Mouse (Mus musculus): Measurements from ENCODE around the gene Gfod1. TPM values are rescaled to one million over a fixed set of nuclear protein-coding genes. Genes with fewer than 3 reads are reported as not detected.

The Gfod1 gene
- polyA plus RNA-seq, 1 experiment from 2014 or later, result 0.54 TPM

GRCm38 (mm10) chr13:43270220-43270597, 33.8 kb downstream of the Gfod1 start:
- Histone ChIP-seq H3K27me3 (replicated peaks) (no peaks in the 10 kb centered on the region), H3K36me3 (no peaks in the 10 kb centered on the region), H3K9ac (no peak overlapping the region), H3K4me3 (no peak overlapping the region), H3K4me2 (no peak overlapping the region), H3K9me3 (replicated peaks) (no peaks in the 10 kb centered on the region), H3K4me1 (peaks cover 18% of the 10 kb centered on the region), H3K27ac (no peak overlapping the region)
- WGBS (ENCODE audit: insufficient replicate concordance), result 74% methylated on average over 10 of the region's 10 CpGs
- no peak for ATAC-seq

- Histone ChIP-seq H3K36me3 (no peaks in the 10 kb centered on the region), H3K4me1 (peaks cover 18% of the 10 kb centered on the region), H3K4me2 (no peak overlapping the region), H3K4me3 (no peak overlapping the region), H3K27ac (no peak overlapping the region), H3K9ac (no peak overlapping the region), H3K9me3 (replicated peaks) (no peaks in the 10 kb centered on the region), H3K27me3 (replicated peaks) (no peaks in the 10 kb centered on the region)
- no peak for ATAC-seq
- WGBS (ENCODE audit: insufficient replicate concordance), result 49% methylated on average over 4 of the region's 4 CpGs
These were observed 34.3 kb downstream of the Gfod1 start for GRCm38 (mm10) chr13:43269460-43270219.

DNA sequence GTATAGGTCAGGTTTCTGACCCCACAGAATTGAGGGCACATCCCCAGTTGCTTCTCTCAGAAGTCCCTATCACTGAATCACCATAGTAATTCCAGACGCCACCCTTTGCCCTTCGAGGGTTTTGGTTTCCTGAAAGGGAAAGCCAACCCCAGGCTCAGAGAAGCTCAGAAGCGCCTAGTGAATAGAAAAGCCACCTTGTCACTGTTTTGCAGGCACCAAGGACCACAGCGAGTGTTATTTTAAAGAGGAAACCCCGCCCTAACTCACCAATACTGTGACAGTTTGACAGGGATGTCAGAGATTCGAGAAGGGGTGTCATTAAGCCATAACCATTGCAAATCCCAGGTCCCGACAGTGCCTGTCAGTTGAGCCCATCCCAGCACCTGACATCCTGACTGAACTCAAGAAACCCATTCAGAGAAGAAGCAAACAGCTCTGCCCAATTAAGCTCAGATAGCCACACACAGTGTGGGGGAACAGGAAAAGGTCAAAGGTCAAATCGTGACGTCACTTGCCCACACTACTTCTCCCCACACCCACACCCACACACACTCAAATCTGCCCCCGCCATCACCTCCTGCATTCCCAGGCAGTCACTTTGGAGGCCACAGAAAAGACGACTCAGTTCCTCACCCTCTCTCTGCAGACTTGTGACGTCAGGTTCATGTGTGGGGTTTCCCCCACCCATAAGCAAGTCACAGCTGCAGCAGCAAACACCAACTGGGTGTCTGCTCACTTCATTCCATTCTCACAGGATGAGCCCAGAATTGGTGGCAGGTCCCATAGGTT, 35.2 kb downstream of the Gfod1 start:
- Histone ChIP-seq H3K27ac (no peak overlapping the region), H3K9me3 (replicated peaks) (no peaks in the 10 kb centered on the region), H3K36me3 (no peaks in the 10 kb centered on the region), H3K4me3 (no peak overlapping the region), H3K9ac (no peak overlapping the region), H3K4me2 (no peak overlapping the region), H3K27me3 (replicated peaks) (no peaks in the 10 kb centered on the region), H3K4me1 (peaks cover 18% of the 10 kb centered on the region)
- 24% methylated on average over 12 of the region's 12 CpGs for WGBS (ENCODE audit: insufficient replicate concordance)
- ATAC-seq, result peak; percentile 42; the same call in 1 of the 2 replicates

DNA sequence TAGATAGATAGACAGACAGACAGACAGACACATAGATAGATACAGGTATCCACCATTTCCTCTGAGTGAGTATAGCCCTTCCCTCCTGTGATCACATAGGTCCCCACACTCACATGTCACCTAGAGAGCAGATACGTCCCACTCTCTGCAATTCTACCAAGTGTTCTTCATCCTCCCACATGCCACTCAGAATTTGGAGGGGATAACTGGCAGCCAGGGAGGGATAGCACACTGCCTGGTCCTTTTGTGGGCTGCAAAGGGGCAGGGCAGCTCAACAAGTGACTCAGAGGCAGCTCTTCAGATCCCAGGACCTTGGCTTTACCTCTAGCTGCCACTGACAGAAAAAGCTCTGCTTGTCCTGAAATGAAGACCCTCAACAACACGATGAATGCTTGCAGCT, 36.1 kb downstream of the Gfod1 start:
- ATAC-seq, result no peak
- 70% methylated on average over 2 of the region's 2 CpGs for WGBS (ENCODE audit: insufficient replicate concordance)
- Histone ChIP-seq H3K36me3 (no peaks in the 10 kb centered on the region), H3K4me3 (no peak overlapping the region), H3K27ac (no peak overlapping the region), H3K27me3 (replicated peaks) (no peaks in the 10 kb centered on the region), H3K4me2 (no peak overlapping the region), H3K4me1 (peaks cover 18% of the 10 kb centered on the region), H3K9ac (no peak overlapping the region), H3K9me3 (replicated peaks) (no peaks in the 10 kb centered on the region)

DNA sequence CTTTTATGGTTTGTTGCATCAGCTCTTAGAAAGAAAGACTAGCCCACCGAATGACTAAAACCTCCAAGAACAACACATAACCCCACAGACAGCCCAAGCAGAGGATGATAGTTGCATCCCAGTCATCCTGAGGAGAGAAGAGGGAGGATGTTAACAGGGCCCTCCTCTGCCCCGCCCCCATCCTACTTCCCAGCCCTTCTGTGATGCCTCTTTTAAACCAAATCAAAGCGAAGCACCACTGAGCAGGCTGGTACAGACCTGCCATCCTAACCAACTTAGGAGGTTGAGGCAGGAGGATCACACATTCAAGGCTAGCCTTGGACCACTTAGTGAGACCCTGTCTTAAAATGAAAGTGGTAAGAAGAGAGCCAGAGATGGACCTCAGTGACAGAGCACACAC, 36.8 kb downstream of the Gfod1 start:
- H3K27ac ChIP-seq, result no peak overlapping the region
- no peak for ATAC-seq
- H3K4me1 ChIP-seq, result peaks cover 22% of the 10 kb centered on the region
- H3K4me3 ChIP-seq, result no peak overlapping the region
- 73% methylated on average over 3 of the region's 3 CpGs for WGBS (ENCODE audit: insufficient replicate concordance)
- no peak overlapping the region for H3K9ac ChIP-seq
- no peak overlapping the region for H3K4me2 ChIP-seq
- H3K36me3 ChIP-seq, result no peaks in the 10 kb centered on the region
- no peaks in the 10 kb centered on the region for H3K27me3 ChIP-seq (replicated peaks)
- no peaks in the 10 kb centered on the region for H3K9me3 ChIP-seq (replicated peaks)

DNA sequence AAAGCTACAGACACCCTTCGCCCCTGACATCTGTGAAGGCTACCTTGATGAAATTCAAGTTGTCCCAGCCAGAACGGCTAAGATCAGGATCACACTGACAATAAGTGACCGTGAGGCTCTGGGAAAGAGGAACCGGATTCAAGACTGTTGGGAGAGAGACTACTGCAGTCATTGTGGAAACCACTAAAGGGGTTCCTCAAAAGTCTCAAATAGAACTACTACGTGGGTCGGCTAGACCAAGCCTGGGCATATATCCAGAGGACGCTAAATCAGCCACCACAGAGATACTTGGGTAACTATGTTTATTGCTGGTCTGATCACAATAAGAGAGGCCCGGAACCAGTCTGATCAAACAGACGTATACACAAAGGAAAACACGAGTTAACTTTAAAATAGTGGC, 37.6 kb downstream of the Gfod1 start:
- no peaks in the 10 kb centered on the region for H3K27me3 ChIP-seq (replicated peaks)
- no peak overlapping the region for H3K4me2 ChIP-seq
- H3K4me1 ChIP-seq, result peaks cover 31% of the 10 kb centered on the region
- H3K4me3 ChIP-seq, result no peak overlapping the region
- no peak overlapping the region for H3K9ac ChIP-seq
- ATAC-seq, result no peak
- no peaks in the 10 kb centered on the region for H3K9me3 ChIP-seq (replicated peaks)
- WGBS (ENCODE audit: insufficient replicate concordance), result 49% methylated on average over 10 of the region's 10 CpGs
- H3K36me3 ChIP-seq, result no peaks in the 10 kb centered on the region
- no peak overlapping the region for H3K27ac ChIP-seq

DNA sequence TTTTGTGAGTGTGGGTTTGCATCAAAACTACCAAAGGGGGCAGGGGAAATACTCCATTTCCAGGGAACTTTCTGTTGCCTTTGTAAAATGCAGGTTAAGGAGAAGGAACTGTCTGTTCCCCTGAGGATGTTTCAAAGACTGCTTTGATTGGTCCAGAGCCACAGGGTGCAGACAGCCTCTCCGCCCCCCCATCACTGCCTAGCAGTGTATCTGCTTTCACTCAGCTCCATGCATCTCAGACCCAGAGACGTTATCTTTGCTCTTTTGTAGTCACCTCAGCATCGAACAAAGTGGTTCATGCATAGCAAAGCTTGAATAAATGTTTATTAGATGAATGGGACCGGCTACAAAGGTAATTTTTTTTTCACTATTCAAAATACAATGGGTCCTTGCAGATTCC, 38.9 kb downstream of the Gfod1 start:
- H3K27me3 ChIP-seq (replicated peaks), result no peaks in the 10 kb centered on the region
- WGBS (ENCODE audit: insufficient replicate concordance), result 53% methylated on average over 4 of the region's 4 CpGs
- ATAC-seq, result no peak
- H3K4me1 ChIP-seq, result peaks cover 43% of the 10 kb centered on the region
- H3K4me2 ChIP-seq, result no peak overlapping the region
- no peaks in the 10 kb centered on the region for H3K36me3 ChIP-seq
- no peak overlapping the region for H3K27ac ChIP-seq
- H3K4me3 ChIP-seq, result no peak overlapping the region
- no peaks in the 10 kb centered on the region for H3K9me3 ChIP-seq (replicated peaks)
- no peak overlapping the region for H3K9ac ChIP-seq

DNA sequence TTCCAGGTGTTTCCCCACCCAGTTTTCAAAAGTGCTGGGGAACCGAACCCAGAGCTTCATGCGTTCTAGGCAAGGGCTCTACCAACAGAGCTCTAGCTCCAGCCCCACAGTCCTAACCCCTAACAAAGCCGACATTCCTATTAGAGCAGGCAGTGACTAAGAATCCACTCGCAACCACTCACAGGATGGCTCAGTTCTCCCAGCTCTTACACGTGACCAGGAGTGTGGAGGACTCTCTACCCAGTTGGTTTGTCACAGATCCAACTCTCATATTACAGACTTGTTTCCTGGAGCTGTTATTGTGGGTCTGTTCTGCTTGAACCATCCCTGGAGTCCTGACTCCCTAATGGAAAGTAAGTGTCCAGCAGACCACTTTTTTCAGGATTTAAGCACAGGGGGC, 40.3 kb downstream of the Gfod1 start:
- H3K27ac ChIP-seq, result no peak overlapping the region
- 76% methylated on average over 5 of the region's 5 CpGs for WGBS (ENCODE audit: insufficient replicate concordance)
- H3K36me3 ChIP-seq, result no peaks in the 10 kb centered on the region
- peaks cover 44% of the 10 kb centered on the region for H3K4me1 ChIP-seq
- H3K4me2 ChIP-seq, result no peak overlapping the region
- H3K27me3 ChIP-seq (replicated peaks), result no peaks in the 10 kb centered on the region
- H3K9ac ChIP-seq, result no peak overlapping the region
- H3K9me3 ChIP-seq (replicated peaks), result no peaks in the 10 kb centered on the region
- no peak overlapping the region for H3K4me3 ChIP-seq
- no peak for ATAC-seq

GRCm38 (mm10) chr13:43262114-43262739, 41.7 kb downstream of the Gfod1 start:
- WGBS (ENCODE audit: insufficient replicate concordance), result 79% methylated on average over 11 of the region's 11 CpGs
- Histone ChIP-seq H3K36me3 (no peaks in the 10 kb centered on the region), H3K4me3 (no peak overlapping the region), H3K27me3 (replicated peaks) (no peaks in the 10 kb centered on the region), H3K9me3 (replicated peaks) (no peaks in the 10 kb centered on the region), H3K4me1 (peaks cover 43% of the 10 kb centered on the region), H3K27ac (peak overlapping the region; percentile 91), H3K4me2 (no peak overlapping the region), H3K9ac (no peak overlapping the region)
- ATAC-seq, result no peak

DNA sequence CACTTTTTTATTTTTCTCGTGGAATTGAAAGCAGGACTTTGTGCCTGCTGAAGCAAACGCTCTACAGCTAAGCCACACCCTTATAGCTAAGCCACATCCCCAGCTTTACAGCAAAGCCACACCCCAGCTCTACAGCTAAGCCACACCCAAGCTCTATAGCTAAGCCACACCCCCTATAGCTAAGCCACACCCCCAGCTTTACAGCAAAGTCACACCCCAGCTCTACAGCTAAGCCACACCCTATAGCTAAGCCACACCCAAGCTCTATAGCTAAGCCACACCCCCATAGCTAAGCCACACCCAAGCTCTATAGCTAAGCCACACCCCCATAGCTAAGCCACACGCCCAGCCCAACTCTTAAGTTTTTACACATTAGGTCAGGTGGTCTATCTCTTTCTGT, 42.7 kb downstream of the Gfod1 start:
- Histone ChIP-seq H3K9ac (peak overlapping the region; percentile 34; the same call in 1 of the 2 replicates), H3K9me3 (replicated peaks) (no peaks in the 10 kb centered on the region), H3K27me3 (replicated peaks) (no peaks in the 10 kb centered on the region), H3K4me3 (peak overlapping the region; percentile 33), H3K4me2 (peak overlapping the region; percentile 67), H3K4me1 (peaks cover 43% of the 10 kb centered on the region), H3K27ac (peak overlapping the region; percentile 91), H3K36me3 (no peaks in the 10 kb centered on the region)
- WGBS (ENCODE audit: insufficient replicate concordance), result 7% methylated on average over 3 of the region's 3 CpGs
- ATAC-seq, result peak; percentile 93

DNA sequence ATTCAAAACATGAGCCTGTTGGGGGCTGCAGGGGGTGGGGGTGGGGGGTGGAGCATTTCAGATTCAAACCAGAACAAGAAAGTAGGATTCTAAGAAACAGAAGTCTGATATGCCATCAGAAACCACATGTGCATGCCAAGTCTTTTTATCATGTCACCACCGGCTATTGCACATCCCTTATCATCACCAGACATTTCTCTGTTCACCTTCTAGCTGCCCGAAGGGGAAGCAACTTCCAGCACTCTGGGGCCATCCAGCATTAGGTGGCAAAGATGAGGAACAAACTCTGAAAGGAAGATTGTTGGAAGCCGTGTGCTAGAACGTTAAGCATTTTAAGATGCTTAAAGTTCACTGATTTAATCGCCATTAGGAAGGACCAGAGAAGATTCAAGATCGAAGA, 43.2 kb downstream of the Gfod1 start:
- no peaks in the 10 kb centered on the region for H3K27me3 ChIP-seq (replicated peaks)
- no peaks in the 10 kb centered on the region for H3K9me3 ChIP-seq (replicated peaks)
- peak overlapping the region; percentile 91 for H3K27ac ChIP-seq
- peak overlapping the region; percentile 34; the same call in 1 of the 2 replicates for H3K9ac ChIP-seq
- 19% methylated on average over 6 of the region's 6 CpGs for WGBS (ENCODE audit: insufficient replicate concordance)
- peak overlapping the region; percentile 67 for H3K4me2 ChIP-seq
- peak; percentile 90 for ATAC-seq
- H3K36me3 ChIP-seq, result no peaks in the 10 kb centered on the region
- H3K4me3 ChIP-seq, result peak overlapping the region; percentile 33
- H3K4me1 ChIP-seq, result peaks cover 43% of the 10 kb centered on the region

DNA sequence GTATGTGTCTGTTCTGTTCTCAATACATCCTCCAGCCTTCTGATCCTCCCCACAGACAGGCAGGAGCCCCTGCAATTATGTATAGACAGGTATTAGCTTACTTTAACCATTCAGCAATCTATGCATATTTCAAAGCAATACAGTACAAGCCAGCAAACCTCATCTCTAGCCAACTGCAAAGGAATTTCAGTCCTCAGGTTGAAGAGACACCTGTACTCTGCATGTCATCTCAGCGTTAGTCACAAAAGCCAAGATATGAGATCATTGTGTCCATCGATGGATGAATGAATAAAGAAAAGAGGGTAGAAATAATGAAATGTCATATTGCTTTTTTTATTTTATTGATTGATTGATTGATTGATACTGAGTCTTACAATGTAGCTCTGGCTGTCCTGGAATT, 47.5 kb downstream of the Gfod1 start:
- 81% methylated on average over 2 of the region's 2 CpGs for WGBS (ENCODE audit: insufficient replicate concordance)
- Histone ChIP-seq H3K4me2 (no peak overlapping the region), H3K27ac (no peak overlapping the region), H3K4me3 (no peak overlapping the region), H3K9ac (no peak overlapping the region), H3K27me3 (replicated peaks) (0 out of 2 replicates have a peak, but pooled peaks cover under 1% of the 10 kb centered on the region), H3K4me1 (peaks cover 49% of the 10 kb centered on the region), H3K36me3 (no peaks in the 10 kb centered on the region), H3K9me3 (replicated peaks) (no peaks in the 10 kb centered on the region)
- ATAC-seq, result no peak

Measured in liver, embryonic 12.5 days (tissue).